Mouse (Mus musculus) adipocyte (in vitro differentiated cells): ENCODE results near the gene Satb1.

Source experiments
- DNase-seq: peaks from one replicate; pipeline ENCODE4 v3.0.0-alpha.2; 2016; ENCODE audit warnings: low spot score

Gene Satb1

DNA sequence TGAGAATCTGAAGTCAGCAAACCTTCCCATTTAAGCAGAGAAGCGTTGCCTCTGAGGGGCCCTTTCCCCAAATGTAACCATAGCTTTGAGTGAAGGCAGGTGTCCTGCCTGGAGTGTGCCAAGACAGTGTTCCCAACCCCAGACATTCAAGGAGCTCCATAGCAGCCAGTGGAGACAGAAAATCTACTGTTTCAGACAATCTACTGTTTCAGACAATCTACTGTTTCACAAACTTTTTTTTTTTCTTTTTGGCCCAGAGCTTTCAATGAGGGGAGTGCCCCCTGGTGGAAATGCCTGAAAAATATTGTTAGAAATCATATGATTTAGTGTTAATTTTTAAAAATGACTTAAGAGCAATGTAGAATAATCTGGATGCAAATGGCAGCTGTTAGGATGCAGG lies 55.3 kb downstream of the Satb1 start:
- DNase-seq = peak; percentile 28

- DNase-seq = no peak
These were observed 57.8 kb downstream of the Satb1 start for GRCm38 (mm10) chr17:51775070-51775881.

GRCm38 (mm10) chr17:51763600-51763999 lies 69.5 kb downstream of the Satb1 start:
- DNase-seq = no peak

GRCm38 (mm10) chr17:51762503-51762902 lies 70.6 kb downstream of the Satb1 start:
- no peak for DNase-seq

- DNase-seq = no peak
These were observed 72.0 kb downstream of the Satb1 start for GRCm38 (mm10) chr17:51760997-51761655.

DNA sequence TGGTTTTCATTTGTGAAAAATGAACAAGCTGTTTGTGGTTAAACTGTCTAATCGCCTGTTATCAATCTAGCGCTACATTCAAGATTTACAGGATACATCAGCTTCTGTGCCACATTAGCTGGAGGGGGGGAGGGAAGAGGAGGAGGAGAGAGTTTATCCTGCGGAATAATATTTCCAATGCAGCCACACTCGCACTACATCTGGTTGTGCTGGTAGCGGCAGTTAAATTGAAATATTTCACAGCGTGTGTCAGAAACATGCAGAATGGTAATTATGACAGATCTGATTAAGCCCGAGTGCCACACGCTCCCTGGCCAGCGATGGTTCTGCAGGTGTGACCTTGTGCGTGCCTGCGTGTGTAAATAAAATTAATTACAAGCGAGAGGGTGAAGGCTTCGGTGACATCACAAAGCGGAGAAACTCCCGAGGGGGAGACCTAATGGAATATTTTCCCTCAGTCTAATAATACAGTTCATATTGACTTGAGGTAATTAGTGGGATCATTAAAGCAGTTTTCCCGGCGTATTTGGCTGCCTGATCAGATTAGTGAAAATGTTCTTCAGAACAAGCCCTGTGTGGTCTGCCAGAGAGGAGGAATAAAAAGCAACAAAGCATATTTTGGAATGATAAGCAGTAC lies 72.7 kb downstream of the Satb1 start:
- no peak for DNase-seq

DNA sequence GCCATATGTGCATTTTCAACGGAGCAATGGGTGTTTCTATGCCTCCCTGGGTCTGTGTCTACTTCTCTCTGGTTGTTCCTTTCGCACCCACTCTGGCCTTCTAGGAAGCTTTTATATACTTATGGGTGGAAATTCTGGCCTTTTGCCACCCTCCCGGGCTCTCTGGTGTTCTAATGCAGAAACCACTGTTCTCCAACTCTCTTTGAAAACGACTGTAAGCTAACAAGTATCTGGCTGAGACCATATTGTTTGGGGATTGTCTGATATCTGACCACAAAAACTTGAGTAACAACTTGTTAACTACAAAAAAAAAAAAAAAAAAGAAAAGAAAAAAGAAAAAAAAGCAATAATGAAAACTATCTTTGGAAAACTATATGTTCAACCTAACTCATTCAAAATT lies 73.6 kb downstream of the Satb1 start:
- no peak for DNase-seq

- DNase-seq = no peak
These were observed 80.9 kb downstream of the Satb1 start for GRCm38 (mm10) chr17:51752142-51752541.

- DNase-seq = no peak
These were observed 85.9 kb downstream of the Satb1 start for GRCm38 (mm10) chr17:51747204-51747603.

GRCm38 (mm10) chr17:51742502-51742901 lies 90.6 kb downstream of the Satb1 start:
- no peak for DNase-seq

- DNase-seq = no peak
These were observed 92.0 kb downstream of the Satb1 start for GRCm38 (mm10) chr17:51741126-51741525.

GRCm38 (mm10) chr17:51740246-51740645 lies 92.8 kb downstream of the Satb1 start:
- no peak for DNase-seq

DNA sequence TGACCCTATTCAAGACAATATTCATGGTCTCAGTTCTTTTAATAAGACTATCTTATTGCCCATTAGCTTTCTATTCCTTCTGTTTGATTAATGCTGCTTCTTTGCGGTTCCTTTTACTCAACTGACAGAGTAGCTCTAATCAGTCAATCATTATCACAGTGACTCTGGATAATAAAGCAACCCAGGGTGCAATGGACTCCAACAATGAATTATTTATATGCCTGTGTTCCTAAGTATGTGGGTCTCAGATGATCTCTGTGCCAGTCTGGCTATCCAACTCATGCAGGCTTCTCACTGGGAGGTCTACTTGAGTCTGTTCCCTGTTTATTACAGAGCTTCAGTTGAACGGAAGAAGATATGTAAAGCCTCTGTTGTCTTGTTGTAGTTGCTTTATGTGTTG lies 108.6 kb downstream of the Satb1 start:
- no peak for DNase-seq

DNA sequence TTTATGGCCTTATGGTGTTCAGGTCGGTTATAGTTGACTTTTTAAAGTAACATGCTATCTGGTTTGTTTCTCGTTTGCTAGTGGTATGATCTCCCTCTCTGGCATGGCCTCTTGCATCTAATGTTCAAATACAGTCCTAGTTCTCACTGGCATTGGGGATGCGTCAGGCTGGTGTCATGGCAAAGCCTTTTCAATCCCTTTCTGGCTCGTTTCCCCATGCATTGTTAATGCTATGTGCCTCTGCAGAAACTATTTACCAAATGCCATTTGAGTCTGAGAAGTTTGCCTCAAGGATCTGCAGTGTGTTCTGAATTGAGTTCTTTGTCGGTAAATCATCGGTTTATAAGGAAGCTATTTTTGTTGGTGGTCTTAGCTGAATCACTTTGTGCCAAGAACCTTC lies 137.4 kb downstream of the Satb1 start:
- no peak for DNase-seq

DNA sequence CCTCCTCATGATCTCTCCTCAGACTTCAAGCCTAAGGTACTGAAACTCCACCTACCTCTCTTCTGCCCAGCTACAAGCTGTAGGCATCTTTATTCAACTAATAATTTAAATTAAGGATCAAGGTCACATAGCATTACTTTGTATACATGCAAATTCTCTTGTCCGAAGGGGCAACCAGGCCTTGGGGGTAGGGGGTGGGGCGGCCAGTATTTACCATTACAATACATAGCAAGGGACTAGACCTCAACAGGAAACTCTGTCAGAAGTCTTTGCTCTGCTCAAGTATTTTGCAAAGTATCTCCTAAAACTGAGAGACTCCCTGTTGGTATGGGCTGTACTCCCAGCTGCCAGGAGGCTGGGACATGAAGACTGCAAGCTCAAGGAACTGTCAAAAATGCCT lies 137.8 kb downstream of the Satb1 start:
- no peak for DNase-seq

DNA sequence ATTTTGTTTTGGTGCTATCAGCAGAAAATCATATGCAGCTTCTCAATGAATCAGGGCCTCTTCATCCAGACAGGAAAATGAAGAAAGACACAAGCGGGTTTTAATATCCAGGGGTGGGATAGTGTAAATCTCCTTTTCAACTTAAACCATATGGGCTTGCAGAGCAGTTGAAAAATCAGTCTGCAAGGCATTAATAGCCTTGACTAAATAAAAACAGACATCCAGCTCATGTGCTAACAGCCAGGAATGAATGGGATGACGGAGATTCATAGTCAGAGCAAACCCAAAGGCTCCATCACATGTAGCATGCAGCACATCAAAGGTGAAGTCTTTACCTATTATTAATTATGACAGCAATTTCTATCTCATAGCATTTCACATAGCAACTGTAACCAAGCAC lies 142.6 kb downstream of the Satb1 start:
- no peak for DNase-seq

GRCm38 (mm10) chr17:51687226-51687625 lies 145.9 kb downstream of the Satb1 start:
- DNase-seq = no peak
